9 mouse cellular contexts compared by ENCODE assay signal in genomic region chr9:123530566-123531130, GRCm38 (mm10). TPM values are rescaled to one million over a fixed set of nuclear protein-coding genes. Genes with fewer than 3 reads are reported as not detected.
DNase-seq lines count a peak whose midpoint lies in the region; ATAC-seq and TF ChIP-seq lines count a peak whose summit lies in the region.
"Had no signal": no experiment of that assay in that cellular context is flagged by ENCODE, and none has a peak within 500 bp of the region (broad histone marks: within the 10 kb centered on the region; RNA-seq: fewer than 3 reads in every experiment).

No protein-coding gene starts in this region.

- TF ChIP-seq CTCF in lung, adult 2 months (IDR thresholded peaks at IDR 0.05; ENCODE audit: insufficient read depth, low read length), result no peak

- no peak for TF ChIP-seq POLR2A in lung, adult 2 months (IDR thresholded peaks at IDR 0.05; ENCODE audit: borderline replicate concordance, extremely low read depth, low read depth, low read length)

- WGBS in lung, adult 2 months, result 12% methylated on average over 11 of the region's 11 CpGs
- WGBS in embryonic facial prominence, embryonic 10.5 days, result 46% methylated on average over 11 of the region's 11 CpGs
- 33% methylated on average over 11 of the region's 11 CpGs for WGBS in intestine, embryonic 15.5 days
- WGBS in neural tube, embryonic 12.5 days, result 45% methylated on average over 11 of the region's 11 CpGs

- peaks cover 6% of the 10 kb centered on the region; the same call in 1 of the 2 replicates for H3K36me3 ChIP-seq in embryonic facial prominence, embryonic 10.5 days (replicated peaks)
- no peaks in the 10 kb centered on the region for H3K36me3 ChIP-seq in intestine, embryonic 15.5 days
- no peaks in the 10 kb centered on the region for H3K36me3 ChIP-seq in neural tube, embryonic 12.5 days

- peak overlapping the region; percentile 90 for H3K9ac ChIP-seq in intestine, embryonic 15.5 days
- H3K9ac ChIP-seq in neural tube, embryonic 12.5 days, result peak overlapping the region; percentile 91

- no peaks in the 10 kb centered on the region for H3K27me3 ChIP-seq in embryonic facial prominence, embryonic 10.5 days (replicated peaks; ENCODE audit: low read depth, poor library complexity, severe bottlenecking)
- H3K27me3 ChIP-seq in intestine, embryonic 15.5 days (replicated peaks), result no peaks in the 10 kb centered on the region
- H3K27me3 ChIP-seq in neural tube, embryonic 12.5 days (replicated peaks), result no peaks in the 10 kb centered on the region

- no peak for ATAC-seq in intestine, embryonic 15.5 days
- ATAC-seq in neural tube, embryonic 12.5 days (ENCODE audit: low FRiP score, low read depth), result no peak
- ATAC-seq in megakaryocyte progenitor cell, adult 5-6 weeks (replicated peaks; ENCODE audit: poor library complexity), result no peak

- H3K4me2 ChIP-seq in intestine, embryonic 15.5 days (replicated peaks), result peak overlapping the region; percentile 57
- H3K4me2 ChIP-seq in neural tube, embryonic 12.5 days (replicated peaks), result peak overlapping the region; percentile 57

- H3K9me3 ChIP-seq in embryonic facial prominence, embryonic 10.5 days, result no peaks in the 10 kb centered on the region
- no peaks in the 10 kb centered on the region for H3K9me3 ChIP-seq in intestine, embryonic 15.5 days
- H3K9me3 ChIP-seq in neural tube, embryonic 12.5 days, result no peaks in the 10 kb centered on the region

- H3K4me1 ChIP-seq in lung, adult 2 months (ENCODE audit: control insufficient read depth, insufficient read depth, low read length), result peaks cover 5% of the 10 kb centered on the region
- H3K4me1 ChIP-seq in embryonic facial prominence, embryonic 10.5 days, result peaks cover 28% of the 10 kb centered on the region
- peaks cover 13% of the 10 kb centered on the region for H3K4me1 ChIP-seq in intestine, embryonic 15.5 days (replicated peaks)
- peaks cover 16% of the 10 kb centered on the region for H3K4me1 ChIP-seq in neural tube, embryonic 12.5 days

- H3K27ac ChIP-seq in embryonic facial prominence, embryonic 10.5 days (replicated peaks), result peak overlapping the region; percentile 91
- H3K27ac ChIP-seq in intestine, embryonic 15.5 days, result peak overlapping the region; percentile 93; the same call in 1 of the 2 replicates
- H3K27ac ChIP-seq in neural tube, embryonic 12.5 days, result no peak overlapping the region

- no peak for DNase-seq in lung, adult 2 months
- DNase-seq in lung, postnatal 4 days, result no peak
- DNase-seq in embryonic facial prominence, embryonic 10.5 days (ENCODE audit: low spot score), result no peak
- DNase-seq in gastrocnemius, adult 18-20 months (ENCODE audit: low spot score), result no peak
- no peak for DNase-seq in cerebellum, postnatal 14 days
- DNase-seq: cerebellum, adult 18-20 months had no signal

- peak overlapping the region; percentile 87 for H3K4me3 ChIP-seq in lung, adult 2 months (replicated peaks; ENCODE audit: extremely low read depth, low read depth, low read length)
- peak overlapping the region; percentile 94 for H3K4me3 ChIP-seq in embryonic facial prominence, embryonic 10.5 days
- H3K4me3 ChIP-seq in intestine, embryonic 15.5 days (replicated peaks), result peak overlapping the region; percentile 80
- peak overlapping the region; percentile 96 for H3K4me3 ChIP-seq in neural tube, embryonic 12.5 days

RNA-seq across cellular contexts. Expression of gene Sacm1l, which starts 1.1 kb away (rescaled TPM):
- polyA plus RNA-seq in lung, adult 2 months (2012; rRNA removed), result 5.6 and 9.8 TPM in 2 replicates
- 44.0 and 44.4 TPM in 2 replicates for polyA plus RNA-seq in embryonic facial prominence, embryonic 10.5 days (2016; fragmentation: Nextera tagmentation; extraction: Ambion mirVana)
- polyA plus RNA-seq in intestine, embryonic 15.5 days (2015; fragmentation: Nextera tagmentation; extraction: Ambion mirVana), result 67.8 and 69.5 TPM in 2 replicates
- polyA plus RNA-seq in neural tube, embryonic 12.5 days (2016; fragmentation: Nextera tagmentation; extraction: Ambion mirVana), result 48.8 and 49.9 TPM in 2 replicates
- total RNA-seq in megakaryocyte progenitor cell, adult 5-6 weeks (2015), result 33.3 and 35.8 TPM in 2 replicates
- 36.4 and 46.2 TPM in 2 replicates for total RNA-seq in megakaryocyte progenitor cell, adult 5-6 weeks (2017)
- 10 to 100 TPM; 18.2 to 22.7 TPM for total RNA-seq in gastrocnemius, adult 18-20 months (2021)

RNA-seq across cellular contexts. Expression of gene Limd1, which starts 52.1 kb away (rescaled TPM):
- polyA plus RNA-seq in lung, adult 2 months (2012; rRNA removed), result 42.0 and 73.5 TPM in 2 replicates
- polyA plus RNA-seq in embryonic facial prominence, embryonic 10.5 days (2016; fragmentation: Nextera tagmentation; extraction: Ambion mirVana), result 52.1 and 60.8 TPM in 2 replicates
- polyA plus RNA-seq in intestine, embryonic 15.5 days (2015; fragmentation: Nextera tagmentation; extraction: Ambion mirVana), result 51.9 and 52.3 TPM in 2 replicates
- polyA plus RNA-seq in neural tube, embryonic 12.5 days (2016; fragmentation: Nextera tagmentation; extraction: Ambion mirVana), result 35.6 and 37.3 TPM in 2 replicates
- total RNA-seq in megakaryocyte progenitor cell, adult 5-6 weeks (2015), result 24.2 and 24.6 TPM in 2 replicates
- 19.0 and 20.4 TPM in 2 replicates for total RNA-seq in megakaryocyte progenitor cell, adult 5-6 weeks (2017)
- total RNA-seq in gastrocnemius, adult 18-20 months (2021), result 10 to 100 TPM; 31.3 to 37.1 TPM
